Mouse (Mus musculus): ENCODE results near the gene Snx5. TPM values are rescaled to one million over a fixed set of nuclear protein-coding genes. Genes with fewer than 3 reads are reported as not detected.
A peak's percentile ranks its signal among the peaks of the same experiment; 100 is the strongest.

The Snx5 gene
- polyA plus RNA-seq (2014; fragmentation: Nextera tagmentation; extraction: Ambion mirVana), result 168 and 171 TPM in 2 replicates

- Histone ChIP-seq H3K4me2 (peak within 1 kb of the TSS; percentile 89), H3K4me3 (ENCODE audit: low read depth, low read length) (peak within 1 kb of the TSS; percentile 72), H3K36me3 (ENCODE audit: control insufficient read depth, insufficient read depth, low read length) (peaks cover 4% of the 10 kb centered on the region; the same call in 1 of the 2 replicates), H3K9ac (ENCODE audit: low read depth, low read length) (peak within 1 kb of the TSS; percentile 87), H3K4me1 (replicated peaks; ENCODE audit: control insufficient read depth, insufficient read depth, low read length) (peaks cover 41% of the 10 kb centered on the region), H3K27ac (ENCODE audit: low read depth, low read length) (peak within 1 kb of the TSS; percentile 93), H3K9me3 (ENCODE audit: control insufficient read depth, low read length) (no peaks in the 10 kb centered on the region), H3K27me3 (replicated peaks; ENCODE audit: control insufficient read depth, insufficient read depth, low read length) (no peaks in the 10 kb centered on the region)
- peak; percentile 94 for ATAC-seq (replicated peaks; ENCODE audit: low FRiP score)
- under 1% methylated on average over 87 of the region's 93 CpGs for WGBS
- DNase-seq (ENCODE audit: low spot score), result peak; percentile 94
These were observed at the start of gene Snx5, which contains the start of gene Mgme1 for GRCm38 (mm10) chr2:144270507-144271420. Gene Snx5 (minus strand): TSS chr2:144270906. Gene Mgme1 (plus strand): TSS chr2:144270663.

DNA sequence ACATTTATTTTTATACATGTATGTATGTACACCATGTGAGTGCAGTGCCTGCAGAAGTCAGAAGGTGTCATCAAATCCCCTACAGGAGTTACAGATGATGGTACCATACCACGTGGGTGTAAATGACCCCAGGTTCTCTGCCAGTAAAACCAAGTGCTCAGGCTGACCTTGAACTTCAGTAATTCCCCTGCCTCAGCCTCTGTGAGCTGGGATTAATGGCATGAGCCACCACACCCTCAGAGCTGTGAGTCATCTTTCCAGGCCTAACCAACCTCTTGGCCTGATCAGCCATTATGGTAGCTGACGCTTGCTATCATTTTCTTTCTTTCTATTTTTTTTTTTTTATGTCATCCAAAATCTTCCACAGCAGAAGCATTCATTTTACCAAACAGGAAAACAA, 40.7 kb upstream of the Snx5 start:
- no peaks in the 10 kb centered on the region for H3K4me1 ChIP-seq (replicated peaks; ENCODE audit: control insufficient read depth, insufficient read depth, low read length)
- no peaks in the 10 kb centered on the region for H3K9me3 ChIP-seq (ENCODE audit: control insufficient read depth, low read length)
- no peak overlapping the region for H3K4me2 ChIP-seq
- no peaks in the 10 kb centered on the region for H3K36me3 ChIP-seq (ENCODE audit: control insufficient read depth, insufficient read depth, low read length)
- H3K27ac ChIP-seq (ENCODE audit: low read depth, low read length), result no peak overlapping the region
- no peak overlapping the region for H3K4me3 ChIP-seq (ENCODE audit: low read depth, low read length)
- 82% methylated on average over 2 of the region's 2 CpGs for WGBS
- H3K9ac ChIP-seq (ENCODE audit: low read depth, low read length), result no peak overlapping the region
- no peaks in the 10 kb centered on the region for H3K27me3 ChIP-seq (replicated peaks; ENCODE audit: control insufficient read depth, insufficient read depth, low read length)
- ATAC-seq (replicated peaks; ENCODE audit: low FRiP score) (no peak), DNase-seq (ENCODE audit: low spot score) (no peak)

DNA sequence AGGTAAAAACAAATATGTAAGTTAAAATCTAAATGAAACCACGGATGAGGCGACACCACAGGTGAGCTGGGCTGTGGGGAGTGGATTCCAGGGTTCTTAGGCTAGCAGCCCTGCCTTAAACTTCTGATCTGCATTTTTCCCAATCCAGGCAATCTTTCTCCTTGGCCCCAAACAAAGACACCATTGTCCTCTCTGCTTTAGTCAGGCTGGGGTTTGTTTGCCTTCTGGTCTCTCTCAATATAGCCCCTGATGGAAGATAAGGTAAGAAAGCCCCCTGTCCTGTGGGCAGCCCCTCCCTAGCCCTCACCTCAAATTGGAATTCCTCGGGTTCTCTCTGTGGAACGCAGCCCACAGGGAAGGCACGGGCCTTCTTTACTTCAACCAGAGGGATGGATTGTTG, 39.6 kb upstream of the Snx5 start:
- DNase-seq (ENCODE audit: low spot score) (no peak), ATAC-seq (replicated peaks; ENCODE audit: low FRiP score) (no peak)
- H3K4me2 ChIP-seq, result no peak overlapping the region
- H3K27ac ChIP-seq (ENCODE audit: low read depth, low read length), result no peak overlapping the region
- whole genome bisulfite sequencing, result 46% methylated on average over 5 of the region's 5 CpGs
- no peaks in the 10 kb centered on the region for H3K36me3 ChIP-seq (ENCODE audit: control insufficient read depth, insufficient read depth, low read length)
- no peaks in the 10 kb centered on the region for H3K4me1 ChIP-seq (replicated peaks; ENCODE audit: control insufficient read depth, insufficient read depth, low read length)
- H3K27me3 ChIP-seq (replicated peaks; ENCODE audit: control insufficient read depth, insufficient read depth, low read length), result no peaks in the 10 kb centered on the region
- H3K4me3 ChIP-seq (ENCODE audit: low read depth, low read length), result no peak overlapping the region
- no peaks in the 10 kb centered on the region for H3K9me3 ChIP-seq (ENCODE audit: control insufficient read depth, low read length)
- H3K9ac ChIP-seq (ENCODE audit: low read depth, low read length), result no peak overlapping the region

GRCm38 (mm10) chr2:144308561-144308960, 37.9 kb upstream of the Snx5 start:
- H3K27ac ChIP-seq (ENCODE audit: low read depth, low read length), result no peak overlapping the region
- no peaks in the 10 kb centered on the region for H3K4me1 ChIP-seq (replicated peaks; ENCODE audit: control insufficient read depth, insufficient read depth, low read length)
- H3K9ac ChIP-seq (ENCODE audit: low read depth, low read length), result no peak overlapping the region
- H3K4me2 ChIP-seq, result peak overlapping the region; percentile 21; the same call in 1 of the 2 replicates
- H3K27me3 ChIP-seq (replicated peaks; ENCODE audit: control insufficient read depth, insufficient read depth, low read length), result no peaks in the 10 kb centered on the region
- ATAC-seq (replicated peaks; ENCODE audit: low FRiP score) (peak; percentile 43; the same call in 1 of the 2 replicates), DNase-seq (ENCODE audit: low spot score) (no peak)
- no peaks in the 10 kb centered on the region for H3K9me3 ChIP-seq (ENCODE audit: control insufficient read depth, low read length)
- no peaks in the 10 kb centered on the region for H3K36me3 ChIP-seq (ENCODE audit: control insufficient read depth, insufficient read depth, low read length)
- H3K4me3 ChIP-seq (ENCODE audit: low read depth, low read length), result no peak overlapping the region
- 34% methylated on average over 8 of the region's 8 CpGs for WGBS

DNA sequence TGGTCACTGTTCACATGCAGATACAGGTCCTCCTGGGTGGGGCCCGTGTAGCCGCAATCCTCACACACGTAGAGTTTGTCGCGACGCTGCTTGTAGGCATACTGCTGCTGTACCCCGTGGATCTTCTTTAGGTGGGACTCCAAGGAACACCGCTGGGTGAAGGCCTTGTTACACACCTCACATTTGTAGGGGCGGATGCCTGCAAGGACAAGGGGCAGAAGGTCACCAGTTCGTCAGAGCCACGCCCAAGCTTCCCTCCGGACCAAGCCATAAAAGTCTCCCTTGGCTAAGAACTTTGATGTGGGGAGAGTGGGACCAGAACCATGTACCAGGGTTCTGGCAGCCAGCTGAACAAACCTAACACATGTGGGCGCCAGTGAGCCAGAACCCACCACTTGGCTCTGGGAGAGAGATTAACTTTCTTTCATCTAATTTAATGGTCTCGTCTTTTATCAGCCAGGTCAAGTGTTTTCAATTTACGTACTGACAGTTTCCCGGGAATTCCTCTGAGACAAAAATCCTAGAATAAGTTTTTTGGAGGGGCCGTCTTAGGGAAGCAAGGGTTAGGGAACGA, 35.1 kb upstream of the Snx5 start:
- Histone ChIP-seq H3K4me2 (no peak overlapping the region), H3K36me3 (ENCODE audit: control insufficient read depth, insufficient read depth, low read length) (no peaks in the 10 kb centered on the region), H3K9me3 (ENCODE audit: control insufficient read depth, low read length) (no peaks in the 10 kb centered on the region), H3K4me3 (ENCODE audit: low read depth, low read length) (no peak overlapping the region), H3K27ac (ENCODE audit: low read depth, low read length) (no peak overlapping the region), H3K9ac (ENCODE audit: low read depth, low read length) (no peak overlapping the region), H3K27me3 (replicated peaks; ENCODE audit: control insufficient read depth, insufficient read depth, low read length) (no peaks in the 10 kb centered on the region), H3K4me1 (replicated peaks; ENCODE audit: control insufficient read depth, insufficient read depth, low read length) (no peaks in the 10 kb centered on the region)
- no peak for ATAC-seq (replicated peaks; ENCODE audit: low FRiP score)
- DNase-seq (ENCODE audit: low spot score), result no peak
- WGBS, result 68% methylated on average over 18 of the region's 18 CpGs

- Histone ChIP-seq H3K36me3 (ENCODE audit: control insufficient read depth, insufficient read depth, low read length) (no peaks in the 10 kb centered on the region), H3K27me3 (replicated peaks; ENCODE audit: control insufficient read depth, insufficient read depth, low read length) (no peaks in the 10 kb centered on the region), H3K4me2 (no peak overlapping the region), H3K4me3 (ENCODE audit: low read depth, low read length) (no peak overlapping the region), H3K9ac (ENCODE audit: low read depth, low read length) (no peak overlapping the region), H3K9me3 (ENCODE audit: control insufficient read depth, low read length) (no peaks in the 10 kb centered on the region), H3K27ac (ENCODE audit: low read depth, low read length) (no peak overlapping the region), H3K4me1 (replicated peaks; ENCODE audit: control insufficient read depth, insufficient read depth, low read length) (peaks cover 8% of the 10 kb centered on the region)
- WGBS, result 95% methylated on average over 11 of the region's 11 CpGs
- ATAC-seq (replicated peaks; ENCODE audit: low FRiP score), result no peak
- DNase-seq (ENCODE audit: low spot score), result no peak
These were observed 30.4 kb upstream of the Snx5 start for GRCm38 (mm10) chr2:144301101-144301500.

GRCm38 (mm10) chr2:144299749-144300669, 29.3 kb upstream of the Snx5 start:
- Histone ChIP-seq H3K4me1 (replicated peaks; ENCODE audit: control insufficient read depth, insufficient read depth, low read length) (peaks cover 8% of the 10 kb centered on the region), H3K9me3 (ENCODE audit: control insufficient read depth, low read length) (no peaks in the 10 kb centered on the region), H3K4me3 (ENCODE audit: low read depth, low read length) (no peak overlapping the region), H3K9ac (ENCODE audit: low read depth, low read length) (no peak overlapping the region), H3K27me3 (replicated peaks; ENCODE audit: control insufficient read depth, insufficient read depth, low read length) (no peaks in the 10 kb centered on the region), H3K4me2 (no peak overlapping the region), H3K36me3 (ENCODE audit: control insufficient read depth, insufficient read depth, low read length) (no peaks in the 10 kb centered on the region), H3K27ac (ENCODE audit: low read depth, low read length) (no peak overlapping the region)
- 66% methylated on average over 9 of the region's 9 CpGs for WGBS
- ATAC-seq (replicated peaks; ENCODE audit: low FRiP score) (no peak), DNase-seq (ENCODE audit: low spot score) (no peak)

- Histone ChIP-seq H3K4me3 (ENCODE audit: low read depth, low read length) (no peak overlapping the region), H3K27me3 (replicated peaks; ENCODE audit: control insufficient read depth, insufficient read depth, low read length) (no peaks in the 10 kb centered on the region), H3K27ac (ENCODE audit: low read depth, low read length) (no peak overlapping the region), H3K9me3 (ENCODE audit: control insufficient read depth, low read length) (no peaks in the 10 kb centered on the region), H3K4me1 (replicated peaks; ENCODE audit: control insufficient read depth, insufficient read depth, low read length) (peaks cover 6% of the 10 kb centered on the region), H3K9ac (ENCODE audit: low read depth, low read length) (no peak overlapping the region), H3K36me3 (ENCODE audit: control insufficient read depth, insufficient read depth, low read length) (no peaks in the 10 kb centered on the region), H3K4me2 (no peak overlapping the region)
- ATAC-seq (replicated peaks; ENCODE audit: low FRiP score) (no peak), DNase-seq (ENCODE audit: low spot score) (no peak)
- WGBS, result 57% methylated on average over 9 of the region's 9 CpGs
These were observed 24.5 kb upstream of the Snx5 start for GRCm38 (mm10) chr2:144295145-144295735.

Data from liver, embryonic 11.5 days (tissue).